Mouse (Mus musculus): ENCODE results near the gene Scarb1.

The Scarb1 gene

DNA sequence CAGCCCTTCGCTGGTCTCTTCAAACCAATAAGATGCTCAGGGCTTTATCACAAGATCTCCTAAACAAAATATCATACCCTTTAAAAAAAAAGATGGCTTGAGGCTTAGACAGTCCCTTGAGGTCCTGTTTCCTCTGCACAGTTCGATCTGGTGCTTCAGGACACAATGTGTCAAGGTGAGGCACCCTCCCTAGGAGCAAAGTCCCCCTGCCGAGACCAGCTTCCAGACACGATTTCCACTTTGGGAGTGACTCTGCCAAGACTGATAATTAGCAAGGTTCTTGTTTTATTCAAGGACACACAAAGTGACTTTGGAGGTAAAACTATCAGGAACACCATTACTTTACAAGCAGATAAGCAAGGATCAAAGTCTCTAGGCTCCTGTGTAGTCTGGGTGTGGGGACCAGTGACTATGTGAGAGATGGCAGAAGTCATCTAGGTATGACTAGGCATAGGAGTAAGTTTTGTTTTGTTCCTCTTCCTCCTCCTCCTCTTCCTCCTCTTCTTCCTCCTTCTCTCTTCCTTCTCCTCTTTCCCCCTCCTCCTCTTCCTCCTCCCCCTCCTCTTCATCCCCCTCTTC, 24.0 kb upstream of the Scarb1 start:
- DNase-seq (ENCODE audit: low spot score in 2 of 2) = no peak

DNA sequence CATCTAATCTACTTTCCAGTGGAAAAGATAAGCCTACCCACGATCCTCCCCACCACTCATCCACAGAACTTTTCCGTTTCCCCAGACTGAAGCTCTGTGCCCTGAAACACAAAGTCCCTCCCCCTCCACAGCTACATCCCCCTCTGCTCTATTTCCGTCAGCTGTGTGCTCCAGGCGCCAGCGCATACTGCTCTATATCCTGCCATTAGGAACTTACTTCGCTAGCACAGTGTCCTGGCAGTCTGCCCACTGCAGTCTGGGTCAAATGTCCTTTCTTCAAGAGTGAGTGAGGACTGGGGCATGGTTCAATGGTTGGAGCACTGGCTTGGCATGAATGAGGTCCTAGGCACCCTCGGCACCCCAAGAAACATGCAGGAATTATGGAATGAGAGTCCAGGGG, 23.0 kb upstream of the Scarb1 start:
- no peak for DNase-seq (ENCODE audit: low spot score in 2 of 2)

DNA sequence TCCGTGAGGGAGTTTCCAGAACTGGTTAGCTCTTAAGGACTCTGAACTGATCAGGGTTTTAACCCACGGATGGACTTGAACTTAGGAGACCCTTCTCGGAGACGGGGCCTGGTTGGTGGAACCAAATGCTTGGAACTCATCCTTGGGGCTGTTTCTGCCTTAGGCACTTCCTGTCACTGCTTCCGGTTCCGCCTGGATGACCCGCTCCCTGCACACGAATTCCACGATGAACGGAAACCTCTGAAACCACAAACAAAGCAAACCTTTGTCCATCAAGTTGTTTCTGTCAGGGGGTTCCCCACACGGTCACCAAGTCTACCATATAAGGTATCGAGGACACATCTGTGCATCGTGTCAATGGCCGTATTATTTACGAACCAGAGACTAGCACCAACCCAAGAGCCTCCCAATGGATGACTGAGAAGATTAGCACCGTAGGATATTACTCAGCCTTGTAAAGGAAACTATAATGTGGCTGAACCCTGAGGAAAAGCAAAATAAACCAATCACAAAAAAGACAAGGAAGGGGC, 20.2 kb upstream of the Scarb1 start:
- no peak for DNase-seq (ENCODE audit: low spot score in 2 of 2)

DNA sequence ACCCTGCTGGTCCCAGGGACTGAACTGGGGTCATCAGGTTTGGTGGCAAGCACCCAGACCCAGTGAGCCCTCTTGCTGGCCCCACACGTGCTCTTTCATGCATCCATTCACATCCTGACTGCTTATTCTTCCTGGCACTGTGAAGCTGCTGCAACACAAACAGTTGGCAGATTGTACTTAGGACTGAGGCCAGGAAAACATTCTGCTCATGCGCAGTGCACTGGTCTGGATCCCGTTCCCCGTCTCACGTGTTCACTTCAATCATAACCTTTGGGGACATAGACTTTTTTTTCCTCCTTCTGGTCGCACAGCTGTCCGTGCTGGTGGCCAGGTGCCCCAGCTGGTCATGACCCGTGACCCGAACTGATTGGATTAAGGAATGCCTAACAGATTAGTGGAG, 19.7 kb upstream of the Scarb1 start:
- no peak for DNase-seq (ENCODE audit: low spot score in 2 of 2)

DNA sequence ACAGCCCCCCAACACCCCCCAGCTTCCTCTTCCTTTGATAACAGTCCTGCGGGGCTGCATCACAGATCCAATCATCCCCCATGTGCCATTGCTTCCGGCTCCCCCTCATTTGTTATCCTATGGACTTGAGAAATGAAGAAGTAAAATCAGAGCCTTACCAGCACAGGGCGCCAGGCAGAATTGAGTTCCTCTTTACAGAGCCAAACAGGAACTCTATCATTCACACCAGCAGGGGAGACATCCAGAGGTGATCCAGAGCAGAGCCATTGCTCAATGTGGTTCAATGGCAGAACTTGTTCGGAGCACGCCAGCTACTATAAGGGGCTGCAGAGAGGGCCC, 17.3 kb upstream of the Scarb1 start:
- DNase-seq (ENCODE audit: low spot score in 2 of 2) = no peak

DNA sequence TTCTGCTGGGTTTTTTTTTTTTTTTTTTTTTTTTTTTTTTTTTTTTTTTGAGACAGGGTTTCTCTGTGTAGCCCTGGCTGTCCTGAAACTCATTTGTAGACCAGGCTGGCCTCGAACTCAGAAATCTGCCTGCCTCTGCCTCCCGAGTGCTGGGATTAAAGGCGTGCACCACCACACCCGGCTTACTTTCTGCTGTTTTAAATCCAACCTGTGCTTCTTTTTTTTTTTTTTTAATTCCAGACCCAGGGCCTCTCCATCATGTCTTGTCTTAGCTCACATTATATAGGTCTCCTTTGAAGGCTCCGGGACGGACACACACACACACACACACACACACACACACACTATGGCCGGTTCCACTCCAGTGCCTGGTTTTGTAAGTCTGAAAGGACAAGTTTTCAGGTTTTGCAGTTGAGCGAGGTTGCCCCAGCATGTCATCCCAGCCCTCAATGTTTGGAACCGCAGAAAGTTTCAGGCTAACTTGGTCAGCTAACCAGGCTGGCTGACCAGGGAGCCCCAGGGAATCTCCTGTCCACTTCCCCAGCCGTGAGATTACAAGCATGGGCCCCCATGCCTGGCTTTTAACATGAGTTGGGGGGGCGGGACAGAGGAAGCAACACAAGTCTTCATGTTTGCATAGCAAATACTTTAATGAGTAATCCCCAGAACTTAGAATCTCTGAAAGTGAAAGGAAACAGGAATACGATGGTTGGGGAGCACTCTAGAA, 16.8 kb upstream of the Scarb1 start:
- no peak for DNase-seq (ENCODE audit: low spot score in 2 of 2)

DNA sequence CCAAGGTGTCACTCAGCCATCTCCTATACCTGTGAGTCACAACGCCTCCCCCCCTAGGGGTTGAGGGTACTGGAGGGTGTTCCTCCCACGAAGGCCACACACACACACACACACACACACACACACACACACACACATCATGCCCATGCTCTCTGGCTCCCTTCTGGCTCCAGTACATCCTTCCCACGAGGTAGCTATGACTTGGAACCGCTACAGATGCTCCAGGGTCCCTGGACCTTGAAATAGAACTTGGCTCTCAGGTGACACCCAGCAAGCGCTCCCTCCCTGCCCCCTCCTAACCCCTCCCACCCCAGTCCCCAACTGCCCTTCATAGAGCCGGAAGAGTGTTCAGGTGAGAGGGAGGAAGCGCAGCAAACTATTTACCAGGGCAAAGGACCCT, 14.8 kb upstream of the Scarb1 start:
- no peak for DNase-seq (ENCODE audit: low spot score in 2 of 2)

DNA sequence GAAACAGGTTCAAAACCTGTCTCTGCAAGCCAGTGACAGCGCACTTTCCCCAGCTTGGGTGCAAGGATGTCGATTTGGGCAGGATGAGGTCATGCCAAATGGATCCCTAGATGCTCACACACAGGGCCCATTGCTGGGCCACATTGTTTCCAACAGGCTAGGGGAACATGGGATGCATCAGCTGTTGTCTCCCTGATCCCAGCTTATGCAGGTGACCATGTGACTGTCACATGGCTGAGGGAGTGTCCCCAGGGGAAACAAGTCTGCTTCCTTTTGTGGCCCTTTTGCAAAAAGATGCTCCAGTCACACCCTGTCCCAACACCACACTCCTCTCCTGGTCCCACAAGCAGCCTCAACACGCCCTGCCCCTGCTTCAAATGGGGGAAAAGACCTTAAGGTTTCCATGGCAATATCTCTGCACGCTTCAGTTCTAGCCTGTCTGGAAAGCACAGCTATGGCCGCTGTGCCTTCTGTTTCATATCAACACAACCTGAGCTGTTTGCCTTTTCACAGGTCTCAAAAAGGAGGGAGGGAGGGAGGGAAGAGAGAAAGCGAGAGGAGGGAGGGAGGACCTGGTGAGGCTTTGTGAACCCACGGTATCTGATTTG, 14.1 kb upstream of the Scarb1 start:
- DNase-seq (ENCODE audit: low spot score in 2 of 2) = no peak

DNA sequence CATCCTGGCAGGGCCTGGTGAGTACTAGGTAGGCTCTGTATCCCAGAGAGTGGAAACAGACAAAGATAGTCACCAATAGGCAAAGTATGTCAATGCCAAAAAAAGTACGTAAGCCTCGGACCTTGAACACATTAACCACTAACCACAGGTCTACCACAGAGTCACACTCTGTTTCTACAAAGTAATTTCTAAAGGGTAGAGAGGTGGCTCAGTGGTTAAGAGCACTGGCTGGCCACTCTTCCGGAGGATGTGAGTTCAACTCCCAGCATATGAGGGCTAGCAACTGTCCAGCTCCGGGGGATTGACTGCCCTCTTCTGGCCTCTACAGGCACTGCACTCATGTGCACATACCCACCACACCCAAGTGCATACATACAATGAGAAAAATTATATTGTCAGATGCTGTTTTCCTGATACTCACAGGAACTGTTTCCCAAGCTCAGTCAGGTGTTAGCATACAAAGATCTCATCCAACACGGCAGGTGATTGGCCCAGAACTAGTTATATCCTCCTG, 11.9 kb upstream of the Scarb1 start:
- DNase-seq (ENCODE audit: low spot score in 2 of 2) = no peak

DNA sequence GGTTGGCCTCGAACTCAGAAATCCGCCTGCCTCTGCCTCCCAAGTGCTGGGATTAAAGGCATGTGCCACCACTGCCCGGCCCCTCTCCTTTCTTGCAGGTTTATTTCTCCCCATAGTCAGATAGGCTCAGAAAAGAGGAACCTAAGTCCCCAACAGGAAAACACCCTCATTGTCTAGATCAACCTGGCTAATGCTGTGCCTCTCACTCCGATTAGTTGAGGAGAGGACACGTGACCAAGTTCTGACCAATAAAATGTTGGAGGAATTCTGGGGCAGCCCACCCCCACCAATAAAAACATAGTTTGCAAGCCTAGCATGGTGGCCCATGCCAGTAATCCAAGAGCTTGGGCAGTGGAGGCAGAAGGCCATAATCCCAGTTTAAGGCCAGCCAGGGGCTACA, 11.0 kb upstream of the Scarb1 start:
- no peak for DNase-seq (ENCODE audit: low spot score in 2 of 2)

DNA sequence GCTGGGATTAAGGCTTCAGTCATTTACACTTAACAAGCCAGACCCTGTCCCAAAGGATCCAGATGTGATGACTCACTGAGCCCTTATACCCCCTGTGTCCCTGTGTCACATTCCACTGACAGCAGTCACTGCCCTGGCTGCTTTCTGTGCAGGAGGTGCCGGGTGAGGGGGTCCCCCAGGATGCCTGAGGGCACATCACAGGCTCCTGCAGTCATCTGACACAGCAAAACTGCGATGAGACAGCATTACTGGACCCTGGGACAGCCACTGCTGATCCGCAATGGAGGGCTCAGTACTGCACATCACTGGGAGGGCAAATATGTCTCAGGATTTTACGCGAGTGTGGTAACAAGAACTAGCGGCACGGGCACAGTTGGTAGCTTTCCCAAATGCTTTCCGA, 10.2 kb upstream of the Scarb1 start:
- no peak for DNase-seq (ENCODE audit: low spot score in 2 of 2)

DNA sequence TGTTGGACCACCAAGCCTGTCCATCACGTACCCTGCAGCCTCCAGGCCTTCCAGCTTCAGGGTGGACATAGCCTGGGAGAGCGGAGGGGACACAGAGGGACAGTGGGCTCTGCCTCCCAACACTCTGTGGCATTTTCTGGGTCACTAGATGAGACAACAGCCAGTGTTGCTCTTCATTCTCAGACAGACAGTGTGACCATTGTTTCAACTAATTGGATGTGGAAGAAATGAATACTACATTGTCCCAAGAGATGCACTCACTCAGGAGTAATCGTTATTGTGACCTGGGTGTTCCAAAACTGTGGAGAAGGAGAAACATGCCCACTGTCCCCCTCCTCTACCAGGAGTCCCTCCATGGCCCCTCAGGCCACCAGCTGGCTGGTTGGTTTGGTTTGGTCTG, 8.5 kb upstream of the Scarb1 start:
- no peak for DNase-seq (ENCODE audit: low spot score in 2 of 2)

DNA sequence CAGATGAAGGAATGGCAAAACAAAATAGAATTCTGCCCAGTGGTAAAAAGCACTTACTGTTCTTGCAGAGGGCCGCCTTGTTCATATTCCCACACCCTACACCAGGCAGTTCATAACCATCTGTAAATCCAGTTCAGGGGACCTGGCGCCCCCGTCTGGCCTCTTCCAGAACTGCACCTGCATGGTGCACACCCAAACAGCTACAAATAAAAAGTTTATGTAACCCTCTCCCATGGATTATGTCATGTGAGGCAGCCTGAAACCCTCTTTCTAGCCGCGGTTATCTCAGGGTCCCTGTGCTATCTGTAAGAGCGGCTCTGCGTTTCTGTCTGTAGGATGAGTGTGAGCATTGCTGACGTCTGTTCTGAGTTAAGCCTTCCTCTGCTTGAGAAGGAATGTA, 7.6 kb upstream of the Scarb1 start:
- DNase-seq (ENCODE audit: low spot score in 2 of 2) = peak in 1 of 2 experiments; percentile 36

DNA sequence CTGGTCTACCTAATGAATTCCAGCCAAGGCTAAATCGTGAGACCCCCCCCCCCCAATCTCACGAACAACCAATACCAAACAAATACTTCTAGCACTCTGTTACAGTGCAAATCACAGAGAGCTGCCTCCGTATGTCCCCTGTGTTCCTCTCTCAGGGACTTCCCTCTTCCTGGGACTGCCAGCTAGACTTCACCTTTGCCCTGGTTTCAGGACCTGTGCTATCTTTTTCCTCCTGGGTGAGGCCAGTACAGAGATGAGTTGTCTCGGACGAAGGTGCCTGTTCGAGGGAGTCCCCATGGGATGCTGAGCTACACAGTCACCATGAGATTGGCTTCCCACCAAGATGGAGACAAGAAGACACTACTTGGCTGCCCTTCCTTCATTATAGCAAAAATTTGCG, 7.2 kb upstream of the Scarb1 start:
- no peak for DNase-seq (ENCODE audit: low spot score in 2 of 2)

DNA sequence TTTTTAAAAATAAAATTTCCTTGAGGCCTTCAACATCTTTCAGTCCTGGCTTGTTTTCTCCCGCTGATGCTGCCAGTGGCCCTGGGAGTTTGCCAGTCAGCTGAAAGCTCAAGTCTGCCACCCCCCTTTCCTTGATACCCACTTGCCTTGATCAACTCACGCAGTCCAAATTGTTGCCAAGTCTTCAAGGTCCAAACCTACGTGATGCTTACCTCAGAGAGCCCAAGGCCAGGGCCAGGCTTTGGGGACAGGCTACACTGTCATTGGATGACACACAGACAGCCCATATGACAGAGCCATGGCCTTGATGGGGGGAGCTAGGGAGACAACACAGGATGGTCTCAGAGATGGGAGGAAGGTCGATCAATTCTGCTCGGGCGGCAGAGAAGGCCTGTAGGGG, 3.4 kb upstream of the Scarb1 start:
- no peak for DNase-seq (ENCODE audit: low spot score in 2 of 2)

DNA sequence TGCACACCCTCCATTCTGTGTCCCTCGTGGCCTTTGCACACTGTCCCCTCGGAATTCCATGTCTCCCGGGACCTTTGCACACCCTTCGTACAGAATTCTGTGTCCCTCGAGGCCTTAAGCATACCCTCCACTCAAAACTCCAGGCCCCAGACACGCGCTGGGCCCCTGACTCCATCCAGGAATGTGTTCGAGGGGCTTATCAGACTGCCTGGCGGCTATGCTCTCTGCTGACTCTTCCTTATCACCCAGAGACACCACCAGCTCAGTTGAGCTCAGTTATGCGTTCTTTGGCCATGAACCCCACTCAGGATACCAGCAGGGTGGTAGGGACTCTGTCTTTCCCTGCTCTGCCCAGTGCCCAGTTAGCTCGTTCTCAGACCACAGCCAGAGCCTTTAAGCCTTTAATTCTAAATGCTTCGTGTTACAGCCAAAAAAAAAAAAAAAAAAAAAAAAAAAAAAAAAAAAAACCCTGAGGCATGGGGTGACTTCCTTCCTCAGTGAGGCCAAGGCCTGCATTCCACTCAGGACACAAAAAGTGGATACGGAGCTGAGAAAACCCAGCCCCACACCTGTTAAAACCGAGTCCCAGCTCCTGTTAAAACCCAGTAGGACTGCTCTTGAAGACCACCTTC, 681 bp upstream of the Scarb1 start:
- DNase-seq (ENCODE audit: low spot score in 2 of 2) = no peak

DNA sequence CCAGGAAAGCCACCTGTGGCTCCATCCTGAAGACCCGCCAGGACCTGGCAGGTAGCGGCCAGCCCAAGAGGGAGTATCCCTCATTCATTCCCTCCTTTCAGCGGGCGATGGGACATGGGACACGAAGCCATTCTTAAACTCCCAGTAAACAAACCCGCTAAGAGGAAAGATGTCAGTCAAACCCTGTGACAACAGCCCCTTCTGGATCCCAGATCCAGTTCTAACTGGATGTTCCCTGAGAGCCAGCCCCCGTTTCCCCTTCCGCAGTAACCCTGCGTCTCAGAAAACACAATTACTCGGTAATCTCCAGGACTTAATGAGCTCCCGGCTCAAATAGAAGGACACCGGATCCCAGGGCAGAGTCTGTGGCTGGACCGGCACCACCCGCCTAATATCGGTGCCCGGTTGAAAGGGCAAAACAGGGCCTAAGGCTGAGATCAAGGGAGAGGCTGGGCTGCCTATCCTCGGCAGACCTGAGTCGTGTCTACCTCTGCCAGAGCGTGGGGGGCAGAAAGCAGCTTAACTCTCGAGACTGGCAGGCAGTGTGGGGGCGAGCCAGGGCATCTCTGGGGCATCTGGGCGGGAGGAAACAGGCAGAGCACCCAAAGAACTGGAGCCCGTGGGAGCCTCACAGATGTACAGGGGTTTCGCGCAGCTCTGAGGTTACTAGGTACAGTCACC, 903 bp downstream of the Scarb1 start:
- peak; percentile 41 to 57 for DNase-seq (ENCODE audit: low spot score in 2 of 2)

DNA sequence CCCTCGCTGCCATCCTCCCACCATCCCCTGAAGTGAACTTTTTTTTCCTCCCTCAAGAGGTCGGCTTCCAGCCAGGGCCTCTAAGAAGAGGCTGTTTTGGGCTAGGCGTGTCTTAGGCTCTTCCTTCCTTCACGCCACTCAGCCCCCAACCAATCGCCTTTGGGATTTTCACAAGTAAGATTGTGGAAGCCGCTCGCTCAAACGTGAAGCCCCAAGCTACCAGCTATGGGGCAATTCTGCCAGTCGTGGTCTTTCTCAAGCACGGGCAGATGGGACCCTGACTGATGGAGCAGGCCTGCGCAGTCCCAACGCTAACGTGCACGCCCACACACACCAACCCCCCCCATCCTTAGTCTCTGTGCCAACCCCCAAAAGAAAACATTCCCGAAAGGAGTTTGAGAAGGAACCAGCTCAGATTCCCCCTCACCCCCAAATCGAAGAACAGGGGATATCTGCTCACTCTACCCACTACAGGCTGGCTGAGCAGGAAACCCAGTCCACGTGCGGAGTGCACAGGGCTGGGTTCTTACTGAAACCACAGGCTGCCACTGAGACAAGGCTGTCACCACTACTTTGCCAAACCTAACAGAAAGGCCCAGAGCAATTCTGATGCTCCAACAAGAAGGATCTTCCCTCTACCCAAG, 1.7 kb downstream of the Scarb1 start:
- peak in 1 of 2 experiments; percentile 26 for DNase-seq (ENCODE audit: low spot score in 2 of 2)

DNA sequence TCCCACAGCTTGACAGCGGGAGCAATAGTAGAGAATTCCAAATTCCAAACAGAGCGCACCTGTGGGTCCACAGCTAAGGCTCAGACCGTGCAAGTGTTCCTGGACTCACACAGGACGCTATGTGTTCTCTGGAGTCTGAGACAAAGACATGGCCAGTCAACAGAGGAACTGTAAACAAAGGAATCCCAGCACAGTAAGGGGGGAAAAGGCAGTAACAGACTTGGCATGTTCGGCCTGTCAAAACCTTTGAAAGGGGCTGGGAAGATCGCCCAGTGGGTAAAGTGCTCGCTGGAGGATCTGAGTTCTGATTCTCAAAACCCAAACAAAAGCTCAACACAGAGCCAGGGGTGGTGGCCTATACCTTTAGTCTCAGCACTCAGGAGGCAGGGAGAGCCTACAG, 3.4 kb downstream of the Scarb1 start:
- no peak for DNase-seq (ENCODE audit: low spot score in 2 of 2)

DNA sequence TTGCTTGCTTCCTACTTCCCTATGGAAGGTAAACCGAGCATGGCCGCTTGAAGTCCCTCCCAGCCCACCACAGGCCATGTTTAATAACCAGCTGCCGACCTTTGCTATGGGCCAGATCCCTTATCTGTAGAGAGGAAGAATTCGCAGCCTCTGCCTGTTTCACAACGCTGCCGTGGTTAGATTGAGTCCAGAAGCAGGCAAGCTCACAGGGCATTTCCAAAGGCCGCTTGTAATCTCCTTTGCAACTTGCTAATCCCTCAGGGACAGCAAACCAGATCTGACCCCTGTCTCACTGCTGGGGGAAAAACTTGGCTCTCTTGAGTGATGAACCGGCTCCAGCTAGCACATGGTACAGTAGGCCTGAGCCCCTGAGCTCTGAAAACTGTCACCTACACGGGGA, 3.9 kb downstream of the Scarb1 start:
- no peak for DNase-seq (ENCODE audit: low spot score in 2 of 2)

DNA sequence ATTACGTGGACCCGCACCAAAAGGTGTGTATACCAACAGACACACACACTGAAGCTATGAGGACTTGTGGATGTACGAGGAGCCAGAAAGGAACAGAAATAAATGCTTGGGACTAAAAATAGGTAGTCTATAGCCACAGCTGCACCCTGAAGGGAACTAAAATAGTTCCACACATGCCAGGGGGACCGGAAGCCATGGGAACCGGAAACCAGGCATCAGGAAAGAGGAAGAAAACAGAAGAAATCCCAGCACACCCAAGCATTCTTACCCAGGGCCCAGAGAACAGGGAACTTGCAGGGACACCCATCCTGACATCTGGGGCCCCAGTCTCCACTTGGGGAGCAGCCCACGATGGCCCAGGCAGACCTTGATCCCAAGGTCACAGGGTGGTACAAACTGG, 7.9 kb downstream of the Scarb1 start:
- DNase-seq (ENCODE audit: low spot score in 2 of 2) = no peak

DNA sequence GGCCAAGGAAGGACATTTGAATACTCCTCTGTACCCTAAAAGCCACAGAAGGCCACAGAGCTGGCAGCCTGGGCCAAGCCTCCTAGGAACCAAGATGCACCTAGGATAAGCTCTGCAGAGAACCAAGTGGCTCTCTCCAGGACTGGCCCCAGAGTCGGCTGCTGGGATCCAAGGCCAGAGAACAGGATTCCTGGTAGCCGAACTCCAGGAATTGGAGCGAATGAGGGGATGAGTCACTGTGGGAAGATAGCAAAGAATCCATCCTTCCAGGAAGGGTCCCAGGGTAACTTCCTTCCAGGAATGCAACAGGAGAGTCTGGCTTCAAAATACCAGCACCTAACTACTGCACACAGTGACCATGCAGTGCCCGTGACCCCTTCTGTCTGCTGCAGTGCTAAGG, 8.6 kb downstream of the Scarb1 start:
- DNase-seq (ENCODE audit: low spot score in 2 of 2) = no peak
